In the genomic region with DNA sequence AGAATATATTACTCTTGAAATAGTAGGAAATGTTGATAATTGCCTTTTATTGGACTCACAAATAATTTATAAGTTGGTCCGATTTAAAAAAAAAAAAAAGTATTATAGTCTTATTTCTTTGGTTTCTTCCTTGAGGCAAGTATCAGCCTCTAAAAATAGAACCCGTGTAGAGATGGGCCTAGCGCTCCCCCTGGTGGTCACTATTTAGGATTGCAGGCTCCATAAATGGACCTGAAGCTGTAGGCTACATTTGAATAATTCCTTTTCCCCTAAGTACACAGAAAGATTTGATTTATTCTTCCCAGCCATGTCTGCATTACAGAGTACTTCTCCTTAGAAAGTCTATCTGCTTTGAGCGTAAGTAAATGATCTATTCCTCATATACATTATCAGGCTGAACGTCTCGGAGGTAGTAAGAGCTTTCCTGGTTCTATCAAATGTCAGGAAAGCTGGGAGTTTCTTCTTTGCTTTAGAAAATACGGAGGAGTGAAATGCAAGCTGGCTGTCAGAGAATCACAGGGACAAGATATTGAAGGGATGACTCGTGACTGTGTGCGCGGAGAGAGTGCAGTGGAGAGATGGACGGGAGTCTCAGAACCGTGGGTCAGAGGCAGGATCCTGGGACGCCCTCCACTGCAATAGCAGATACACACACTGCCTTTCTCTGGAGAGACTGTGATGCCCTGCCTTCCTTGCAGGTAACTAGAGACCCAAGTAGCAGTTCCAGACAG, we compare ENCODE assay signal across 9 mouse cellular contexts. TPM values are rescaled to one million over a fixed set of nuclear protein-coding genes. Genes with fewer than 3 reads are reported as not detected.
DNase-seq lines count a peak whose midpoint lies in the region; ATAC-seq and TF ChIP-seq lines count a peak whose summit lies in the region.
"Had no signal": no experiment of that assay in that cellular context is flagged by ENCODE, and none has a peak within 500 bp of the region (broad histone marks: within the 10 kb centered on the region; RNA-seq: fewer than 3 reads in every experiment).

No protein-coding gene starts in this region.

- no peak for ATAC-seq in neural tube, embryonic 15.5 days (ENCODE audit: low FRiP score)
- no peak for ATAC-seq in midbrain, embryonic 14.5 days (ENCODE audit: low FRiP score, low TSS enrichment)

- peaks cover 8% of the 10 kb centered on the region for H3K4me1 ChIP-seq in neural tube, embryonic 15.5 days
- H3K4me1 ChIP-seq in cortical plate, adult 2 months (ENCODE audit: control insufficient read depth, insufficient read depth, low read length): peaks cover 4% of the 10 kb centered on the region; the same call in 1 of the 2 replicates
- H3K4me1 ChIP-seq in midbrain, embryonic 14.5 days (ENCODE audit: control insufficient read depth, insufficient read depth, low read length): peaks cover 12% of the 10 kb centered on the region; the same call in 1 of the 2 replicates

- 57% methylated on average over 13 of the region's 13 CpGs for WGBS in neural tube, embryonic 15.5 days
- WGBS in midbrain, embryonic 14.5 days: 53% methylated on average over 13 of the region's 13 CpGs

- peak; percentile 32 for DNase-seq in neural tube, embryonic 10.5 days (ENCODE audit: extremely low spot score, low spot score)
- DNase-seq in adipocyte (ENCODE audit: low spot score): peak; percentile 49
- peak; percentile 4 to 17 for DNase-seq in heart, adult 9 months (ENCODE audit: low spot score in 2 of 2)
- DNase-seq in layer of hippocampus, postnatal 36 days: peak; percentile 58 to 61
- DNase-seq in midbrain, embryonic 14.5 days: peak; percentile 88
- no peak for DNase-seq in natural killer cell, adult 2 months (ENCODE audit: low spot score in 2 of 2)

- no peak overlapping the region for H3K9ac ChIP-seq in neural tube, embryonic 15.5 days (replicated peaks)
- H3K9ac ChIP-seq in midbrain, embryonic 14.5 days (replicated peaks; ENCODE audit: low read length): no peak overlapping the region
- H3K9ac ChIP-seq: heart, embryonic 13.5 days had no signal

- TF ChIP-seq POLR2A in cortical plate, adult 2 months (IDR thresholded peaks at IDR 0.05; ENCODE audit: extremely low read depth, insufficient read depth, low read length): no peak

- H3K9me3 ChIP-seq in neural tube, embryonic 15.5 days (replicated peaks): no peaks in the 10 kb centered on the region
- H3K9me3 ChIP-seq in midbrain, embryonic 14.5 days (ENCODE audit: control insufficient read depth, low read length): no peaks in the 10 kb centered on the region
- H3K9me3 ChIP-seq: heart, embryonic 13.5 days had no signal

- no peaks in the 10 kb centered on the region for H3K36me3 ChIP-seq in neural tube, embryonic 15.5 days
- no peaks in the 10 kb centered on the region for H3K36me3 ChIP-seq in midbrain, embryonic 14.5 days (ENCODE audit: control insufficient read depth, insufficient read depth, low read length)
- H3K36me3 ChIP-seq: heart, embryonic 13.5 days had no signal

- no peak overlapping the region for H3K4me3 ChIP-seq in neural tube, embryonic 15.5 days (replicated peaks)
- H3K4me3 ChIP-seq in cortical plate, adult 2 months (ENCODE audit: insufficient read depth, low read length): peak overlapping the region; percentile 11; the same call in 1 of the 2 replicates
- no peak overlapping the region for H3K4me3 ChIP-seq in midbrain, embryonic 14.5 days (replicated peaks; ENCODE audit: low read depth, low read length)
- H3K4me3 ChIP-seq: heart, embryonic 13.5 days had no signal

- TF ChIP-seq CTCF in cortical plate, adult 2 months (IDR thresholded peaks at IDR 0.05; ENCODE audit: extremely low read depth, insufficient read depth, low read length): peak; percentile 90

- H3K4me2 ChIP-seq in neural tube, embryonic 15.5 days: no peak overlapping the region
- H3K4me2 ChIP-seq in midbrain, embryonic 14.5 days (ENCODE audit: low read length): no peak overlapping the region
- H3K4me2 ChIP-seq: heart, embryonic 13.5 days had no signal

- 0 out of 2 replicates have a peak, but pooled peaks cover 2% of the 10 kb centered on the region for H3K27me3 ChIP-seq in neural tube, embryonic 15.5 days (replicated peaks)
- no peaks in the 10 kb centered on the region for H3K27me3 ChIP-seq in midbrain, embryonic 14.5 days (ENCODE audit: control insufficient read depth, insufficient read depth, low read length)

- H3K27ac ChIP-seq in neural tube, embryonic 15.5 days (replicated peaks): no peak overlapping the region
- no peak overlapping the region for H3K27ac ChIP-seq in cortical plate, adult 2 months (ENCODE audit: insufficient read depth, low read length)
- H3K27ac ChIP-seq in midbrain, embryonic 14.5 days (replicated peaks; ENCODE audit: low read depth, low read length): no peak overlapping the region; the same call in 1 of the 2 replicates
- H3K27ac ChIP-seq: heart, embryonic 13.5 days had no signal

RNA-seq across cellular contexts. Expression of gene C8a, which starts 18.0 kb away (rescaled TPM):
- 0.06 TPM in 1 of 2 replicates, not detected in the other for polyA plus RNA-seq in neural tube, embryonic 15.5 days (2015; fragmentation: Nextera tagmentation; extraction: Ambion mirVana)
- 0.04 and 0.08 TPM in 2 replicates for polyA plus RNA-seq in cortical plate, adult 2 months (2012; rRNA removed)
- total RNA-seq in layer of hippocampus, postnatal 36 days (2021): not detected
- polyA plus RNA-seq in midbrain, embryonic 14.5 days (2014; fragmentation: Nextera tagmentation; extraction: Ambion mirVana): 0.11 TPM in 1 of 2 replicates, not detected in the other
- polyA plus RNA-seq: heart, embryonic 13.5 days had no signal

RNA-seq across cellular contexts. Expression of gene Fyb2, which starts 19.1 kb away (rescaled TPM):
- polyA plus RNA-seq in neural tube, embryonic 15.5 days (2015; fragmentation: Nextera tagmentation; extraction: Ambion mirVana): 0.22 and 0.80 TPM in 2 replicates
- polyA plus RNA-seq in cortical plate, adult 2 months (2012; rRNA removed): 1.1 and 1.4 TPM in 2 replicates
- total RNA-seq in layer of hippocampus, postnatal 36 days (2021): 1 to 10 TPM; 2.4 to 2.5 TPM
- polyA plus RNA-seq in midbrain, embryonic 14.5 days (2014; fragmentation: Nextera tagmentation; extraction: Ambion mirVana): 0.14 and 0.38 TPM in 2 replicates

RNA-seq across cellular contexts. Expression of gene Gm17662, which starts 37.0 kb away (rescaled TPM):
- not detected in 2 replicates for polyA plus RNA-seq in neural tube, embryonic 15.5 days (2015; fragmentation: Nextera tagmentation; extraction: Ambion mirVana)
- polyA plus RNA-seq in cortical plate, adult 2 months (2012; rRNA removed): not detected in 2 replicates
- not detected for total RNA-seq in layer of hippocampus, postnatal 36 days (2021)
- polyA plus RNA-seq in midbrain, embryonic 14.5 days (2014; fragmentation: Nextera tagmentation; extraction: Ambion mirVana): not detected in 2 replicates
- polyA plus RNA-seq: heart, embryonic 13.5 days had no signal

Comparison
In these comparisons a context has a peak if more than half of its experiments do, and no peak if none do; other contexts are left out.
1. DNase-seq: peak in neural tube, embryonic 10.5 days (single experiment), adipocyte (single experiment), heart, adult 9 months (2 of 2), layer of hippocampus, postnatal 36 days (2 of 2) and midbrain, embryonic 14.5 days (single experiment); none in natural killer cell, adult 2 months (0 of 2).